Mouse (Mus musculus) embryonic fibroblast, embryonic 13.5 days (primary cell): Measurements from ENCODE around the gene Ccnjl.

Source experiments
- CTCF ChIP-seq: IDR thresholded peaks from 2 replicates; pipeline ENCODE4 v1.5.1; 2011; ENCODE audit warnings: mild to moderate bottlenecking, control low read depth, low read length, moderate library complexity, borderline replicate concordance; ENCODE audit not compliant: insufficient read depth
- POLR2A ChIP-seq: IDR thresholded peaks from 2 replicates; pipeline ENCODE4 v1.6.1; 2011; ENCODE audit warnings: low read depth, mild to moderate bottlenecking, control low read depth, low read length, moderate library complexity

DNA sequence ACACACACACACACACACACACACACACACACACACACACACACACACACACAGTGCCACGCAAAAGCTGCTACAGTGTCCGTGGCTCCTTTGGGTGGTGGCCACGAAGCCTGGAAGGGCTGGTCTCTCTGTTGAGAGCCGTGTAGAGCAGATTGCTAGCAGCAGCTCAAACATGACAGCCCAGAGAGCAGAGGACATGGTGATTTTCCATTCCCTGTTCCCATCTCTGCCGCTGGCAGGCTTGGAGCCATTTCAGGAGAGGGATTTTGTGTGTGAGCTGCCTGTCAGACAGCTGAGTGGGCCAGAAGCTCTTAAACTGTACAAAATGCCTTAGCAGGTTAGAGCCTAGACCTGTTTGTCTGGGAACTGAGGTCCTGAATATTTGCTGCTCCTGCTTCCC lies 38.1 kb downstream of the Ccnjl start:
- TF ChIP-seq POLR2A: no peak
- TF ChIP-seq CTCF: no peak
